Mouse (Mus musculus) lung, adult 18-20 months (tissue): ENCODE results near the gene Ube2q2.
"Not testable (repeated sequence)": the region's sequence is repeated elsewhere in the genome, so short reads cannot be mapped to it uniquely, and the experiment has no call there.

Experiments
- DNase-seq, 2 experiments: peaks; one replicate each; pipeline ENCODE4 v3.0.0; 2022; ENCODE audit warnings: mixed read lengths in 2 of 2

Gene Ube2q2

DNA sequence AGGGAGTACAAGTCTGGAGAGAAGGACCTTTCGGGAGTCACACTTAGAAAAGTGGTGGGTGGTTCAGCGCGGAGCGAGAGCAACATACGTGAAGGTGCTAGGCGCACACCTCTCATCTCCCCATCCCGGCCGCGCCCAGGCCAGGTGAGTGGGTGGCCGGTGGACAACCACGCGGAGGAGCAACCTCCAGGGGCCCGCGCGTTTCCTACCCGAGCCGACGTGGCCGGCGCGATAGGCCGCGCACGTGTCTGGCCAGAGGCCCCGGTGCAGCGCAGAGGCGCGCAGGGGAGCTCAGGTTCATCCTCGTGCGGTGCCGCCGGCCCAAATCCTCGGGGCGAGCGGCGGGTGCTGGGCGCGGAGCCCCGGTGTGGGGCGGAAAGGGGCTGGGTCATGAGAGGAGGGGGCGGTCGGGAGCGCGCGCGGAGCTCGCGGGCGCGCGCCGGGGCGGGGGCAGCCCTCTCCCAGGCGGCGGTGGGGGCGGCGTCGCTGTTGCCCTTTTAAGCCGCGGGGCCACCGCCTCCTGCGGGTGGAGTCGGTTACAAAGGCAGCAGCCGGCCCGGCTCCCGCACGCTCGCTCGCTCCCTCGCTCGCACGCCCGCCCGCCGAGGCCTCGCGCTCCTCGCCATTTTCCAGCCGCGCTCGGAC is at the start of gene Ube2q2:
TSS of gene Ube2q2 (plus strand) at position 1 of the 645 bp plus-strand sequence.
- DNase-seq = peak; percentile 66 to 74

DNA sequence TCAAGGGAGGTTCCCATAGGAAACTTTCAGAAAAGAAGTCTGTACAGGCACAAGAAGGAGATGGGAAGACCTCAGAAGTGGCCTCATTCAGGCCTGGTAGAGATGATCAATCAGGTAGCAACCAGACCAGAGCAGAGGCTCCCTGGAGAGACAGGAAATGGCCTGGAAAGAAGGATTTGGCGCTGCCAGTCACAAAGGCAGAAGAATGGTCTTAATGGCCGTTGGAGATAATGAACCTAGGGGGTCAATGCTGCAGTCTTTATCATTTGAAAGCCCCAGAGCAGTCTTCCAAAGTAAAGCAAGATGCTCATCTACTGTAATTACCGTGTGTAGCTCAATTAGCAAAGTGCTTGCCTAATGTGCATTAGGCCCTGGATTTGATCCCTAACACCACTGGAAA is 47.5 kb upstream of the Ube2q2 start:
- DNase-seq = no peak

DNA sequence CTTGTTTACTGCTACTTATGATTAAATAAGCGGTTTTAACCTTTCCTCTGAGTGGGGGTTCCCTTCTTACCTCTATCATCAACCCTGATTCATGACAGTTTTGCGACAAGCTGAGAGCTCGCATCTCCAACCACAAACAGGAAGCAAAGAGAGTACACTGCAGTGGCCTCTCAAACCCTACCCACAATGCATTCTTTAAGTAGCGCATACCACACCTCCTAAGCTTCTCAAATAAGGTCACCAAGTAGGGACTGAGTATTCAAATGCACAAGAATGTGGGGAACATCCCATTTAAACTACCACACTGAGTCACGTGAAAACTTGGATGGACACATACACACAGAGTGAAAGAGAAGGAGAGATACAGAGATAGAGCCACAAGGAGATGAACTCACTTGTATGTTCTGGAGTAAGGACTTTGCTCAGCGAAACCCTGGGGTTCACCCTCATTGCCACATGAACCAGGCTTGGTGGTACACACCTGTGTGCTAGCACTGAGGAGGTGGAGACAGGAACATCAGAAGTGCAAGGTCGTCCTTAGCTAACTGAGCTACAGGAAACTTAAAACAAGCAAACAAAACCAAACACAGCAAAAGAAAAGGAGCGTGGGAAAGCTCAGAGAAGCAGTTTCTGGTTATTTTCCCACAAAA is 46.3 kb upstream of the Ube2q2 start:
- DNase-seq = no peak

DNA sequence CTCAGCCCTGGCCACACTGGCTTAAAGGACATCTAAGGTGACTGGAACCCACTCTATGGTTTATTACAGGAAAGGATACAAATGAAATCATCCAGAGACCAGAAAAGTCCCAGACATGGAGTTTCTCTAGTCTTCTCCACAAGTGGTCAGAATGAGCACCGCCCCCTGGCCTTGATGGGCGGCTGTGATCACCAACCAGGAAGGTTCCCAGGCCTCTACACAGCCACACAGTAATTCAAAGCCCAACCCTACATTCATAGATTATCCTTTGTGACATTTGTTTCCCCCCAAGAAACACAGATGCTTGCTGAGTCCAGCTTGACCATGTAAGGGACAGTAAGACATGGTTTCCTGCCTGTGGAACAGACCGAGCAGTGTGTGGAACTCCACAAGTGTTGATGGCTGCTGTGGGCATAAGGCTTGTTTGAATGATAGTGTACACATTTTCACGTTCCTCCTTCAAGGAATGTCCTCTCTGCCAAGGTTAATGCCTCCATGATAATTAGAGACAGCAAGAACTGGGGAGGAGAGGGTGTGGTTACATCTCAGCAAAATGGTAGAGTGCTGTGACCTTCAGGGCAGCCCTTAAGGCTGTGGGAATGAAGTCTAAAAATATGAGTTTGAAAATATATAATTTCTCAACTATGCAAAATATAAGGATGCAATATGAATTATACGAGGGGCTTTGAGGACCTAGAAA is 45.6 kb upstream of the Ube2q2 start:
- no peak for DNase-seq

DNA sequence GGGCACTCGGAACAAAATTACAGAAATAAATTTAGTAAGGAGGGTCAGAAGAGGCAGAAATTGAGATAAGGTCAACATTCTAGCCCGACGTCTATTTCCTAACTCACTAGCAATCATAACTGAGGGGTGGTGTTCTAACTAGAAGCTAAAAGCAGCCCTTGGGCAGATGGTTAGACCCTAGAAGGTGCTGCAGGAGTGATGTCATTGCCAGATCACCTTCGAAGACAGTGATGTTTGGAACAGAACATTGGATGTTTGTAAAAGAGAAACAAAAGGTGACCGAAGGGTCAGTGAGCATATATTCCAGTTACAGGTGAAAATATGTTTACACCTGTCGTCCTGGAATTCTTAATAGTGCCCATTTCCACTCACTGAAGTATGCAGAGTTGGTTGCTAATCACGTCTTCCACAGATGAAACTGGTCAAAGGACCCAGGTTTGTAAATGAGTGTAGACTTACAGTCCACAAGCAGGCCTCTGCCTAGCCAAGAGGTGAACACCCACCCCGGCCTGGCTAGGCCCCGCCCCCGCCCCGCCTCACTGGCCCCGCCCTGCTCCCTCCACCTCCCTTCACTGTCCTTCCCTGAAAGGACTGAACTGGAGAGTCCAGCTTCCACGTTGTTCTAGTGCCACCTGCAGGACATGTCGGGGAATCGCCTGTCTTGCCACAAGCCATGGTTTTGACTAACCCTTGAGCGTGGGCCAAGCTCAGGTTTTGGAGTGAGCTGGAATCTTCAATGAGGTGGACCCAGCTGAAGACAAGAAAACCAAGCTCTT is 38.4 kb upstream of the Ube2q2 start:
- DNase-seq = peak; percentile 86 to 90

DNA sequence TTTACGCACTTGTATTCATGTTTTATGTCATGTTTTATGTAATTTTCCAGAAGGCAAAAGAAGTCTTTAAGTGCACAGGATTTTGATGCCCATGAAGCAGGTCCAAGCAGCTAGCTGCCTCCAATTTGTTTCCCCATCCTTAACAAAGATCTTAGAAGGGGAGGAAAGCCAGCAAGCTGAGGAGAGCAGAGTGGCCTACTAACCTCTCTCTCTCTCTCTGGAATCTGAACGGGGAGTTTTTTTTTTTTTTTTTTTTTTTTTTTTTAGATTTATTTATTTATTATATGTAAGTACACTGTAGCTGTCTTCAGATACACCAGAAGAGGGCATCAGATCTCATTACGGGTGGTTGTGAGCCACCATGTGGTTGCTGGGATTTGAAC is 37.8 kb upstream of the Ube2q2 start:
- not testable (repeated sequence) for DNase-seq

DNA sequence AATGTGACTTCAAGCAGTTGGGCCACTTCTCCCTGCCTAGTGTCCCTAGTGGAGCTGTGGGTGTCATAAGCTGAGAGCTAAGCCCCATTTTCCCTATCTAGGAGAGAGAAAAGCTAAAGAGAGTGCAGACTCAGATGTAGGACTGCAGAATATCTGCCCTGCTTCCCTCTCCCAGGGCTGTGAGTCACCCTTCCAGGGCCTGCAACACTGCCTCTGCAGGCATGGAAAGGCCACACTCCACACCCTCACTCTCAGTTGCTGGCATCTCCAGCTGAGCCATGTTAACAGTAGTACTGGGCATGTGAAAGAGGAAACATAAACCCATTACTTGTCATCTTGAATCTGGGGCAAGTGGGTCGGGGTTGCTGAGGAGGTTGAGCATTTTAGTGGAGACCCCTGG is 33.9 kb upstream of the Ube2q2 start:
- no peak for DNase-seq

DNA sequence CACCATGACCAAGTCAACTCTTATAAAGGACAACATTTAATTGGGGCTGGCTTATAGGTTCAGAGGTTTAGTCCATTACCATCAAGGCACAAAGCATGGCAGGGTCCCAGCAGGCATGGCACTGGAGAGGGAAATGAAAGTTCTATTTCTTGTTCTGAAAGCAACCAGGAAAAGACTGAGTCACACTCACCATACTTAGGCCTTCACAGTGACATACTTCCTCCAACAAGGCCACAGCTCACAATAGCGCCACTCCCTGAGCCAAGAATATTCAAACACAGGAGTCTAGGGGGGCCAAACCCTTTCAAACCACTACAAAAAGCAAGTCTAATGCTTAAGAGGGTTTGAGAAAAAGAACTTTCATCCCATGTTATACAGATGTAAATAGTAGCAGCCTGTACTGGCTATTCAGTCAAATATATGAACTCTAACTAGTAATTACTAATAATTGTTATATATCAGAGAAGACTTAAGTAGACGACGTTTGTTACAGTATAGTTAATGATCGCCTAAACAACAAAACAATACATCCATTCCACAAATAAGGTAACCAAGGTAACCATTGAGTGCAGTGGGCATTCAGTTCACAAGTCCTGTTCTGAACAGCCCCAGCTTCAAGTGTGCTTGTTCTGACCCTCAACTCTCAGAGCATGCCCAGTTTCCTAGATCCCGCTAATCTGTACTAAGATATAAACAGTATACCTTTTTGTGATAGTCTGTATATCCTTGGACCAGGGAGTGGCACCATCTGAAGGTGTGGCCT is 31.2 kb upstream of the Ube2q2 start:
- DNase-seq = peak in 1 of 2 experiments; percentile 17

DNA sequence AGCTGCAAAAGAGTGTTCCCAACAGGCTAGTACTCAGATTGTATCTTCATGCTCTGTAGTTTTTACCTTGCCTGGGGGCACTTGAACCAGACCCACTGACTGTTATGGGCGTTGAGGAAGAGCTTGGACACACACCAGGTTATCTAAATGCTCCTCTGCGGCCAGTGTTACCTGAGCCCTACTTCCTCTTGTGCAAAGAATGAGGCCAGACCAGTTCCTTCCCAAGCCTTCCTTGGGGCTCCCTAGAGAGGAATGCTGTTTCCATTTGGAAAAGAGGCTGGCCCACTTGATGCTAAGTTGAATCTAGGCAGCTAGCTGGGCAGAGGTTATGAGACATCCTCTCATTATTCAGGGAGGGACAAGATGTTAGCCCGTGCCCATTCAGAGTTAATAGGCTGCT is 26.1 kb upstream of the Ube2q2 start:
- peak; percentile 46 to 61 for DNase-seq

DNA sequence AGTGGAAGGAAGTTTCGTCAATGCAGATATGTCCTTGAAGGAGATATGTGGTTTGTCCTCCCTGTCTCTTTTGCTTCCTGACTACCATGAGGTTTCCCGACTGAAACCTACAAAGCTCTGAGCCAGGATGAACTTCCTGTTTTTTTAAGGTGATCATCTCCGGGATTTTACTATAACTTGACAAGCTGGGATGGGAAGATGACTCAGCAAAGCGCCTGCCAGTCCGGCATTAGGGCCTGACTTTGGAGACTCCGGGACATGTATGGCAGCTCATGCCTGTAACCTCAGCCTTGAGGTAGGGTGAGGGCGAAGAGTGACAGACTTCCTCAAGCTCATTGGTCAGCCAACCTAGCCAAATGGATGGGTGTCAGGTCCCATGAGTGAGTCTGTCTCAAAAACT is 22.9 kb upstream of the Ube2q2 start:
- no peak for DNase-seq

DNA sequence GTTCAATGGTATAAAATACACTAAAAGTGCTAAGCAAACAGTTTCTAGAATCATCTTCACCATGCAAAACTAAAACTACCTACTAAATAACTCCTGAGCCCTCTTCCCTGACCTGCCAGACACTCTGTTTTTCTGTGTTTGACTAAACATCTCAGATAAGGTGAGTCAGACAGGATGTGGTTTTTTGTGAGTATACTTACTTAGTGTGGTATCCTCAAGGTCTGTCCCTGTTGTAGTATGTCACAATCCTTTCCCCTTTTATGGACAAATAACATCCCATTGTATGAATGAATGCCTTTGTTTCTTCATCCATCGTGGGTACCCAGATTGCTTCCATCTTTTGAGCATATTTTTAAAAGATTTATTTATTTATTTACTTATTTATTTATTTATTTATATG is 22.4 kb upstream of the Ube2q2 start:
- DNase-seq = no peak

DNA sequence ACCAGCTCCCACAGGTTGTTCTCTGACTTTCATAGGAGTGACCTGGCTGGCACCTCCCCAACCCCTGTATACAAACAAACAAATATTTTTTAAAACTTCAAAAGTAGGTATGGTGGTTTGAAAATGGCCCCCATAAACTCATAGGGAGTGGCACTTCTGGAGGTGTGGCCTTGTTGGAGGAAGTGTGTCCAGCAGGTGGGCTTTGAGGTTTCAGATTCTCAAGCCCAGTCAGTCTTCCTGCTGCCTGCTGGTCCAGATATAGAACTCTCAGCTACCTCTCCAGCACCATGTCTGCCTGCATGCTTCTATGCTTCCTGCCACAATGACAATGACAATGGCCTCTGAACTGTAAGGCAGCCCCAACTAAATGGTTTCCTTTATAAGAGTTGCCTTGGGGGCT is 16.8 kb upstream of the Ube2q2 start:
- DNase-seq = no peak

DNA sequence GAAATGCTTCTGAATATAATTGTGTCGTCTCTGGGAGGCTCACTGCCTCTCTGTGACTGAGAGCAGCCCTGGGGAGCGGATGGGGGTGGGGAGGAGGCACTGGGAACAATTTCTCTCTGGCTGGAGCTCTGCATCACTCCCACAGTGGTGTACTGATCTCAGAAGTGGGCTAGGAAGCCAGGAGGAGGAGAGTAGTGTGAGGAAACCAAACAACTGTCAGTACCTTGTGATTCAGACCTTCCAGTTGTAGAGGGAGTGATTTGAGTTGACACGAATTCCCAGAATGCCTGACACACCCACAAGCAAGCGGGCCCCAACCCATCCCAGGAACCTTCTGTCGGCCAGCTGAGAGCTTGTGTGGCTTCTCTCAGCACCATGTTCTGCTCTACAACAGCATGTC is 12.1 kb upstream of the Ube2q2 start:
- DNase-seq = peak; percentile 31 to 34

DNA sequence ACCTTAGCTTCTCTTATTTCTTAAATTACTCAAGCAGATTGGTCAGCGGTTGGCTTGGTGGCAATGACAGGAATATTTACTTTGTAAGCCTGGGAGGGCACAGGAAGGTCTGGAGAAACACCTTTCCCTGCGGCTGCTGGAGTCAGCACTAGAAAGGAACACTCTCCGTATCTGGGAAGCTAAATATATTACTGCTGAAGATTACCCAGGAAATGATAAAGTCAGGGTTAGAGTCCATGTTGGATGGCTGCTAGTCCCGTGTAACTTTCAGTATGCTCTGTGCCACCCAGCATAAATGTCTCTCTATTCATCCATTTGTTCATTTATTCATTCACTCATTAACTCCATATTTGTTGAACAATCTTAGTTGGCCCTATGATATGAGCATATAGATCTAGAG is 11.5 kb upstream of the Ube2q2 start:
- peak in 1 of 2 experiments; percentile 24 for DNase-seq

DNA sequence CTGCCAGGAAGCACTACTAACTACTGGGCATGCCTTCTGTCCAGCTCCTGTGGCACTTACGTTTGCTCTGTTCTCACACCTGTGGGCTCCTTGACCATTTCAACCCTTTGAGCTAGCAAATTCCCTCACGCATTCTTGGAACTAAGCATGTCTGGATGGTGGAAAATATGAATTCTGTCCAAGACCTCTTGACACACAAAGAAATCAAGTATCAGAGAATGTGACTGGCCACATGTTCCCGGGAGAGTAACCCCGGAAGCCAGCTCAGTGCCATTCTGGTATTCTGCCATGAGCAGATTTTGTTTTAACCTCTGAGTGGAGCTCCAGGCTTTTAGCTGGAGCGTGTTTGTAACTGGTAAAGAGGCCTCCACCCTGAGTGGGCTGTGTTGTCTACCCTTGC is 8.7 kb upstream of the Ube2q2 start:
- peak; percentile 52 to 71 for DNase-seq

DNA sequence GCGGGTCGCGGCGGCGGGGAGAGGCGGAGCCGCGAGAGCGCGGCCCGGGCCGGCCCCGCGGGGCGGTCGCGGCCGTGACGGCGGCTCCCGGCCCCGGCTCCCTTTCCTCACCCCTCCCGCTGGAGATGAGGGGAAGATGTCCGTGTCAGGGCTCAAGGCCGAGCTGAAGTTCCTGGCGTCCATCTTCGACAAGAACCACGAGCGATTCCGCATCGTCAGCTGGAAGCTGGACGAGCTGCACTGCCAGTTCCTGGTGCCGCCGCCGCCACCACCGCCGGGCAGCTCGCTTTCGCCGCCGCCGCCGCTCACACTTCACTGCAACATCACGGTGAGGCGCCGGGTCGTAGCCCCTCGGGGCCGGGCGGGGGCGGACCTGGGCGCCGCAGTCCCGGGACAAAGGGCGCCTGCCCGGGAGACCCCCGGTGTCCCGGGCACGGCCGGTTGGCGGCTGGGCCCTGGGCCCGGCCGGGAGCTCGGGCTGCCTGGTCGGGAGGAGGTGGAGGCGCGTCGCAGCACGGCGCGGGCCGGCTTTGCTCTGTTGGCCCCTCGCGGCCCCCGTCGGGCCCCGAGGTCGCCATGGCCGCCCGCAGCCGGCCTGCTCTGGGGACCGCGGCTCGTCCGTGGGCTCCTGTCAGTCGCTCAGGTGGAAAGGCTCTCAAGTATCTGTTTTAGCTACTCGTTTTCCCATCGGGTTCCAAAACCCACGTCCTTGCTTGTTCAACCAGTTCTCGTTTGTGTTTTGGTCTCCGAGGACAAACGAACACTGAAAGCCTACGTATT is 1.0 kb downstream of the Ube2q2 start:
- DNase-seq = peak; percentile 42 to 48

DNA sequence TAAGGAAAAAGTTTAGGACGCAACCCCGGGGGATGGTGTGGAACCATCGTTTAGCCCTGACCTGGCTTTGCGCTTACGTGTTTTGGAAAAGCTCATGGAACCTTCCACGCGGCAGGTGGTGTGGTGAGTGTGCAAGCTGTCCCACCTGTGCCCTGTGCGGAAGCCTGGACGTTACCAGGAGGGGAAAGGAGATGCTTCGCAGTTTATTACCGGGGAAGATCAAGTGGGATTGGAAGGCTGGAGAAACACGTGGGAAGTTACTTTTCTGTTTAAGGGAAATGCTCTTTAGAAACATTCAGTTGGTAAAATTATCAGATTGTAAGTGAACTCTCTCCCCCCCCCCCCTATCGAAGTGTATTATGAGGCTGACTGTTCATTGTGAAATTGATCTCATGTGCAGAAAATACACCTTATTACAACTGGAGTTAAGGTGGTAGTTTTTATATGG is 1.6 kb downstream of the Ube2q2 start:
- peak; percentile 11 to 17 for DNase-seq

DNA sequence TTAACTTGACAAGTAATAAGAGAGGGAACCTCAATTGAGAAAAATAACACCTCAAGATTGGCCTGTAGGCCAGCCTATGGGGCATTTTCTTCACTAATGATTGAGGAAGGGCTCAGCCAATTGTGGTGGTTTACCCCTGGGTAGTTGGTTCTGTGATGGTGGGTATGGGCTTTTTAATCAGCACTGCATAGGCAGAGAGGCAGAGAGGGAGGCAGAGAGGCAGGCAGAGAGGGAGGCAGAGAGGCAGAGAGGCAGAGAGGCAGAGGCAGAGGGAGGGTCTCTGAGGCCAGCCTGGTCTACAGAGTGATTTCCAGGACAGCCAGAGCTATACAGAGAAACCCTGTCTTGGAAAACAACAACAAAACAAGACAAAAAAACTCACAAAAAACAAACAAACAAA is 2.4 kb downstream of the Ube2q2 start:
- DNase-seq = no peak

DNA sequence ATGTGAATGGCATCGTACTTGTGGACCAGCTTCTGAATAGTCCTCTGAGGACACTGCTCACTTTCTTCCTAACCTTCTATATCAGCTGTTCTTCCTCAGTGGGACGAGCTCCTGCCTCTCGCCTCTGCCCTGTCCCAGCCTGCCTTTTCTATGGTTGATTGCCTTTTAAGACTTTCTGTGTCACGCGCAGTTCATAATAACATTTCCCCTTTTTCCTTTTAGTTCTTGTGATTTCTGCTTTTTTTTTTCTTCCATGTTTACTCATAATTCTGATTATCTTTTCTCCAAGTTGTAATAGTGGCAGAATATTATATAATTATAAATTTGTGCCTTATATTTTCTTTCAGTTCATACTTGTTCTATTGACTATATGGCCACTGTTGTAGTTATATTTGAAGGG is 4.3 kb downstream of the Ube2q2 start:
- no peak for DNase-seq

DNA sequence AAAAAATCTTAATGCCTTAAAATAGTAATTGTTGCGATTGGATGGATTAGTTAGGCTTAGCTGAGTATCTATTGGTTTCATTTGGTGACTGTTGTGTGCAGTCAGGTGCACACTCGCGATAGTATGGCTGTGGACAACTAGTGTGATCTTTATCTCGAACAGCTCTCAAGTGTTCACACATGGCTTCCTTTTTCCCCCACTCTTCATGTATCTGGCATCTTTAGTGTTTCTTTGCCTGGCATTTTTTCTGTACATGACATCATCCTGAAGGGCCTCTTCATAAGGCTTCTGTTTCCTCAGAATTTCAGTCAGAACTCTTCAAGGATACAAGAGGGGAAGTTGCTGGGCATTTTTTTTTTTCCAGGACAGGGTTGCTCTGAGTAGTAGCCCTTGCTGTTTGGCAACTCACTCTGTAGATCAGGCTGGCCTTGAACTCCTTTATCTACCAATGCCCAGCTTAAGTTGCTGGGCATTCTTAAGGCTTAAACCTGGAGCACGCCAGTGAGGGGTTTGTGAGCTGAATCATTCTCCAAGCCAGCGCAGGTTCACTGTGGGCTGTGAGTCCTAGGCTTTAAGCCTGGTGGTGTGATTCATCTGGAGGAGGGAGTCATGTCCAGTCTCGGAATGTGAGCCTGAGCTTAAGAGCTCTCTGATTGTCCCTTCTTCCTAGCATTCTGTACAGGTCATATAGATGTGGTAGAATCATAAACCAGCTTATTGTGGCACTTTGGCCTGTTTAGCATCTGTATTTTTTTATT is 22.2 kb downstream of the Ube2q2 start:
- peak in 1 of 2 experiments; percentile 16 for DNase-seq

DNA sequence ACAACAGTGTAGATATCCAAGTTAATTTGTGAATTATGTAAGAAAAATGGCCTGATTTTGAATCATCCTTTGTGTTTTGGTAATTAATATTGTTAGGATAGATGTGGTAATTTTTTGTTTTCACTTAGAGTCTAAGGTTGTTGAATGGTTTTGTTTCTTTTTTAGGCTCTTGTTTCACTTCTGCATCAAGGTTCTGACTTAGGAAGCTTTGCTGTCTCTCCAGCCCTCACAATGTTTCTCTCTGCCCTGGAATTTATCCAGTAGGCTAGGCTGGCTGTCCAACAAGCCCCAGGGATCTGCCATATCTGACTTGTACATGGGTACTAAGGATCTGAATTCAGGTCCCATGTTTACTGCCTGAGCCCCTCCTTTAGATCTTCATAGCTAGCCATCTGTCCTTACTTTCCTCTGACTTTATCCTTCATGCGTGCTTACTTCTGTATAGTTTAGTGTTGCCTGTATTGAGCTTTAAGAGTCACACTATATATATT is 23.6 kb downstream of the Ube2q2 start:
- no peak for DNase-seq
